Mouse (Mus musculus): ENCODE results near the gene Camkmt. TPM values are rescaled to one million over a fixed set of nuclear protein-coding genes. Genes with fewer than 3 reads are reported as not detected.

Gene Camkmt
- polyA plus RNA-seq, 1 experiment = 4.8 TPM

DNA sequence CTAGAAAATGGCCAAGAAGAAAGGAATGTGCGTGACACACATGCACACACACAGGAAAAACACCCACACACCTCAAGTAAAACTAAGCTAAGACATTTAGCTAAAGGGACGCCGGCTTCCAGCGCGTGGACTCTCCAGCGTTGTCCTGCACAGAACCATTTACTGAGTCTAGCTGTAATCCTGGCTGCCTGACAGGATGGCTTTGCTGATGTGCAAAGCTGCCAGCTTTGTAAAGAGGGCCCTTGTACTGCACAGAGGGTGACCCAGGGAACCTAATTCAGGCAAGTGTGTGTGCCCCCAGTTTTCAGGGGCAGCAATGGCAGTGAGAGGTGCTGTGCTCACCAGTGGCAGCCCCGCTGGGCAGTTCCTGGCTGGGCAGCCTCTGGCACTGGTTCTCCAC lies 23.0 kb upstream of the Camkmt start:
- H3K27ac ChIP-seq (ENCODE audit: insufficient read depth, low read length) = no peak overlapping the region
- TF ChIP-seq POLR2A (IDR thresholded peaks at IDR 0.05; ENCODE audit: low read depth, low read length) (no peak), CTCF (IDR thresholded peaks at IDR 0.05; ENCODE audit: borderline replicate concordance, insufficient read depth, low read length) (no peak)
- H3K4me3 ChIP-seq (ENCODE audit: insufficient read depth, low read length) = no peak overlapping the region
- H3K4me1 ChIP-seq (ENCODE audit: control insufficient read depth, insufficient read depth, low read length) = no peaks in the 10 kb centered on the region

DNA sequence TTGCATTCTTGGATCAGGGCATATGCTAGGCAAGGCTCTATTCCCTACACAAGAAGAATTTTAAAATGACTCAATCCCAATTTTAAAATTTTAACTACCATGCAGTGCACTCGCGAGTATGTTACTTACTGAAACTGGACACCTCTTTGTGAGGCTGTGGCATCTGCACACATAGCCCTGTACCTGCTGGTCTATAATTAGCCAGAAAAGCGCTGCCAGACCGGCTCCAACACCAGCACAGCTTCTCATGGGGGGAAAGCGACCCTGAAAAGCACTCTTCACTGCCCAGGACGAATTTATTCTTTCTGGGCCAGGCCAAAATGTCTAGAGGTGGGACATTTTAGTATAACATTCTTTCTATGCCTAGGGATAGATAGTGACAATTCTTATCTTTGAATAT lies 19.7 kb upstream of the Camkmt start:
- no peak overlapping the region for H3K27ac ChIP-seq (ENCODE audit: insufficient read depth, low read length)

DNA sequence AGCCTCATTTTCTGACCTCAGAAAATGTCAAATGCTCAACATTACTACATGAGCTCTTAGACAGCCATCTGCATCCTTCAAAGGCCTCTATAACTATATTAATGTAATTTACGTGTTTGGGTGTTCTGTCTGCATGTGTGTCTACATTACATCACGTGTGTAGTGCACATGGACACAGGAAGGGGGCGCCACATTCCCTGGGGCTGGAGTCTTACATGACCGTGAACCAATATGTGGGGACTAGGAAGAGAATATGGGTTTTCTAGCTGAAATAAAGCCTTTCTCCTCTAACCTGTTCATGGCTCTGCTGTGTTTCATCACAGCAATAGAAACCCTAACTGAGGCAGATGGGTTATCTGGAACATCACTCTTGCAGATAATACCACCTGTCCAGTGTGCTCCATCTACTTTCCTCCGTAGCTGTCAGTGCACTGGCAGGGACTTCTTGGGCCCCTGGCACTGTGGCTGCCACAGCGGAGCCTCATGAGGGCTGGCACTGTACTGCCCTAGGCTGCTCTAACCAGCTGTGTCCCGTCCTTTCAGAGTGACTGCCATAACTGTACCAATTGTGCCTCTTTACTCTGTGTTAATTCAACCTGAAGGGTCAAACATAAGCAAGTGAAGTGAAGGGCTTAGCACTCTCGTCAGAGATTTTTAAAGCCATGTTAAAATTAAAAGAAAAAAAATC lies 19.1 kb upstream of the Camkmt start:
- no peak for TF ChIP-seq POLR2A (IDR thresholded peaks at IDR 0.05; ENCODE audit: low read depth, low read length)
- TF ChIP-seq CTCF (IDR thresholded peaks at IDR 0.05; ENCODE audit: borderline replicate concordance, insufficient read depth, low read length) = peak; percentile 29; the same call in 1 of the 2 replicates
- no peaks in the 10 kb centered on the region for H3K4me1 ChIP-seq (ENCODE audit: control insufficient read depth, insufficient read depth, low read length)
- H3K27ac ChIP-seq (ENCODE audit: insufficient read depth, low read length) = no peak overlapping the region
- no peak overlapping the region for H3K4me3 ChIP-seq (ENCODE audit: insufficient read depth, low read length)

More for the DNA sequence above, 19.7 kb upstream of the Camkmt start:
- Histone ChIP-seq H3K4me1 (ENCODE audit: control insufficient read depth, insufficient read depth, low read length) (no peaks in the 10 kb centered on the region), H3K4me3 (ENCODE audit: insufficient read depth, low read length) (no peak overlapping the region)
- TF ChIP-seq CTCF (IDR thresholded peaks at IDR 0.05; ENCODE audit: borderline replicate concordance, insufficient read depth, low read length) (no peak), POLR2A (IDR thresholded peaks at IDR 0.05; ENCODE audit: low read depth, low read length) (no peak)

DNA sequence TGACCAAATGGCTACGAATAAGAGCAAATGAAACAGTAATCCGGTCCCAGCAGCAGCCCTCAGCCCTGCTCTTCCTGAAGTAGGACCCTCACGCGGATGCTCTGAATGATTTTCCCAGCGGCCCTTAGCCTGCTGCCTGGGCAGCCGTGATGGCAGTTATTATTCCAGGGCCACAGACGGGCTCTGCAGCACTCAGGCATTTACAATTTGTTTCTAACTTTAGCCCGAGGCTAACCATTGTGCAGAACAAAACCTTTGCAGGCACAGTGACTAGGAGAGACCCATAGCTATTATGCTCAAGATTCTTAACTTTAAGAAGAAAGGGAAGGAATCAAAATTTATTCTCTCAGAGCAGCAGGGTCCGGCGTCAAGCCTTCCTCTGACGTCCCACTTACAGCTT lies 18.0 kb upstream of the Camkmt start:
- Histone ChIP-seq H3K27ac (ENCODE audit: insufficient read depth, low read length) (no peak overlapping the region), H3K4me1 (ENCODE audit: control insufficient read depth, insufficient read depth, low read length) (no peaks in the 10 kb centered on the region), H3K4me3 (ENCODE audit: insufficient read depth, low read length) (no peak overlapping the region)
- TF ChIP-seq CTCF (IDR thresholded peaks at IDR 0.05; ENCODE audit: borderline replicate concordance, insufficient read depth, low read length) (no peak), POLR2A (IDR thresholded peaks at IDR 0.05; ENCODE audit: low read depth, low read length) (no peak)

DNA sequence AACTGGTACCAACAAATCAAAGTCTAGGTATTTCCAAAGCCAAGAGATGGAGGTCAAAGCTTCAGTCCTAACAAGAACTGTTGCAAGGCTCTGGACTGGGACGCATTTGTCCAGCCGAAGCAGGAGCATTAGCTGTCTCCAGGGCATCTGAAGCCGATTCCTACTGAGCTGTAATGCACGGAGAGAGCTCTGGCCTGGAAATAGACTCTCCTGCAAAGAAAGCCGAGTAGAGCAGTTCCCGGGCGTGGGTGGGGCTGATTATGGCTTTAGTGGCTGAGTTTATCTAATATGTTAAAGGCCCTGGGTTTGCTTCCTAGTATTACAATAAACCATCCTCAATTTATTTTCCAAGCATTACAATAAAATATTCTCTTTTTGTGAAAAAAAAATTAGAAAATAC lies 17.1 kb upstream of the Camkmt start:
- no peak overlapping the region for H3K27ac ChIP-seq (ENCODE audit: insufficient read depth, low read length)
- TF ChIP-seq CTCF (IDR thresholded peaks at IDR 0.05; ENCODE audit: borderline replicate concordance, insufficient read depth, low read length) (no peak), POLR2A (IDR thresholded peaks at IDR 0.05; ENCODE audit: low read depth, low read length) (no peak)
- H3K4me1 ChIP-seq (ENCODE audit: control insufficient read depth, insufficient read depth, low read length) = no peaks in the 10 kb centered on the region
- no peak overlapping the region for H3K4me3 ChIP-seq (ENCODE audit: insufficient read depth, low read length)

DNA sequence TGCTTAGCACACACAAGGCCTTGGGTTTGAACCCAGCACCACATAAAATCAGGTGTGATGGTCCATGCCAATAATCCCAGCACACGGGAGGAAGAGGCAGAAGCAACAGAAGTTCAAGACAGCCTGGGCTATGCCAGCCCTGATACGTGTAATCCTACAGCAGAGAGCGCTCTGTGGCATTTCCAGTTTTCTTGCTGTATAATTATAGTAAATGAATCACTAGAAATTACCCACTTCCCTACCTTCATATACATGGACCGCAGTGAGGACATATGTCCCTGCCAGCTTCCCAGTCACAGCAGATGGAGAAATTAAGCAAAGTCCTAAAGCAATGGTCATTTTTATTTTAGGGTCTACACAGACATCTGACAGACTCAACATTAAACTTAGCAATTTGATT lies 16.3 kb upstream of the Camkmt start:
- no peak for TF ChIP-seq POLR2A (IDR thresholded peaks at IDR 0.05; ENCODE audit: low read depth, low read length)
- no peak for TF ChIP-seq CTCF (IDR thresholded peaks at IDR 0.05; ENCODE audit: borderline replicate concordance, insufficient read depth, low read length)
- Histone ChIP-seq H3K4me1 (ENCODE audit: control insufficient read depth, insufficient read depth, low read length) (no peaks in the 10 kb centered on the region), H3K27ac (ENCODE audit: insufficient read depth, low read length) (no peak overlapping the region), H3K4me3 (ENCODE audit: insufficient read depth, low read length) (no peak overlapping the region)

DNA sequence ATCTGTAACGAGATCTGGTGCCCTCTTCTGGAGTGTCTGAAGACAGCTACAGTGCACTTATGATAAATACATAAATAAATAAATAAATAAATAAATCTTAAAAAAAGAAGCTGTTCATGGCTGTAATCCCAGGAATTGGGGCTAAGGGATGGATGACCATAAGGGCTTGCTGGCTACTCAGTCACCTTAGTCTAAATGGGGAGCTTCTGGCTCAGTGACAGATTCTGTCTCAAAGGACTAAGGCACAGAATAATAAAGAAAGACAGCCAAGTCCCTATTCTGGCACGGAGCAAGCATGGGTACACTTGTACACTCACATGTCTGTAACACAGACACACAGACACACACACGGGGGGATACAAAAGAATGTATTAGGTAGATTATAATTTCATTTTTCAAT lies 11.1 kb upstream of the Camkmt start:
- Histone ChIP-seq H3K27ac (ENCODE audit: insufficient read depth, low read length) (no peak overlapping the region), H3K4me3 (ENCODE audit: insufficient read depth, low read length) (no peak overlapping the region), H3K4me1 (ENCODE audit: control insufficient read depth, insufficient read depth, low read length) (no peaks in the 10 kb centered on the region)
- TF ChIP-seq CTCF (IDR thresholded peaks at IDR 0.05; ENCODE audit: borderline replicate concordance, insufficient read depth, low read length) = no peak
- no peak for TF ChIP-seq POLR2A (IDR thresholded peaks at IDR 0.05; ENCODE audit: low read depth, low read length)

DNA sequence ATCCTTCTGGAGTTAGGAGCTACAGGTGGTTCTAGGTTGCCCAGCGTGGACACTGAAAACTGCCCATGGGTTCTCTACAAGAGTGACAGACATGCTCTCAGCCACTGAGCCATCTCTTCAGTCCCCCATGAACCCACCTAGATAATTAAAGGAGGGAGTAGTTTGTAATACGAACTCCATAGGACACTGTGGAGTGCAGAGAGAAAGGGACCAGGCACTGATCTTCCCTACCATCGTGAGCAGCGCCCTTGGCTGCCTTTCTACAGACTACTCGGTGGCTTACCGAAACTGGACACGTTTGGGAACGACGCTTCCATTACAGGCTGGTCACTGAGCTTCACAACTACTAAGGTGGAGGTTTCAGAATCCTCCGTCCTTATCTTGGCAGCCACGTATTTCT lies 9.6 kb upstream of the Camkmt start:
- no peak overlapping the region for H3K4me3 ChIP-seq (ENCODE audit: insufficient read depth, low read length)
- no peak overlapping the region for H3K27ac ChIP-seq (ENCODE audit: insufficient read depth, low read length)
- TF ChIP-seq POLR2A (IDR thresholded peaks at IDR 0.05; ENCODE audit: low read depth, low read length) (no peak), CTCF (IDR thresholded peaks at IDR 0.05; ENCODE audit: borderline replicate concordance, insufficient read depth, low read length) (no peak)
- no peaks in the 10 kb centered on the region for H3K4me1 ChIP-seq (ENCODE audit: control insufficient read depth, insufficient read depth, low read length)

DNA sequence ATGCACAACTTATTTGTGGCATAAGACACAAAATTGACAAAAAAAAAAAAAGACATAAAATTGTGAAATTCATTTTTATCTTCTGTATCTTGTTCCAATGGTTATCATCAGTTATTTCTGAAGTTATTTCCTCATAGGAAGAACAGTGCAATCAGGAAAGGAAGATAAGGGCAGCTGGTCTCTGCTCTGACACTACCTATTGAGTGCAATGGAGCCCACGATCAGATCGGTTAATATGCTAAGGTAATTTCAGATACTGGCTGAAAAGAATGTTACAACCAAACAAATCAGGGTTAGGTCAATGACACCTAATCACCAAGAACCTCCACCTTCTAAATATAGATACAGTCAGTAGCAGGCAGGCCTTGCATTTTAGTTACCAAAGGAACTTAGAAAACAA lies 5.0 kb upstream of the Camkmt start:
- no peak for TF ChIP-seq POLR2A (IDR thresholded peaks at IDR 0.05; ENCODE audit: low read depth, low read length)
- TF ChIP-seq CTCF (IDR thresholded peaks at IDR 0.05; ENCODE audit: borderline replicate concordance, insufficient read depth, low read length) = no peak
- Histone ChIP-seq H3K4me1 (ENCODE audit: control insufficient read depth, insufficient read depth, low read length) (no peaks in the 10 kb centered on the region), H3K4me3 (ENCODE audit: insufficient read depth, low read length) (no peak overlapping the region), H3K27ac (ENCODE audit: insufficient read depth, low read length) (no peak overlapping the region)

DNA sequence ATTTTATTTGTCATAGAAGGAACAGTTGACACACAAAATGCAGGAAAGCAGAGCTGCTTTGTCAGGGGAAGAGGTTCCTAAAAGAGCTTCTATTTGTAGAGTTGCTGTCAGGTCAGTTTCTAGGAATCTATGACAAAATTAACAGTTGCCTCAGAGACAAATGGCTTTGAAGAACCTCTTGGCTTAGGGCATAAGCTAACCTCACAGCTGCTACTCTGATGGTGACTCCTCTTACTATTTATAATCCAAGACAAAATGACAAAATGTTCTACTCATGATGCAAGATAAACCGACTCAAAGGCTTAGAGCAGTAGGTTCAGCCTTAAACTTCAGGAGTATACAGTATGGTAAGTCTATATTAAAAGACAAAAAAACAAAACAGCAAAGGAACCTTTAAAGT lies 3.9 kb upstream of the Camkmt start:
- Histone ChIP-seq H3K4me1 (ENCODE audit: control insufficient read depth, insufficient read depth, low read length) (no peaks in the 10 kb centered on the region), H3K27ac (ENCODE audit: insufficient read depth, low read length) (no peak overlapping the region), H3K4me3 (ENCODE audit: insufficient read depth, low read length) (no peak overlapping the region)
- TF ChIP-seq POLR2A (IDR thresholded peaks at IDR 0.05; ENCODE audit: low read depth, low read length) (no peak), CTCF (IDR thresholded peaks at IDR 0.05; ENCODE audit: borderline replicate concordance, insufficient read depth, low read length) (no peak)

Data from embryonic fibroblast, embryonic 13.5 days (primary cell).